Mouse (Mus musculus) embryonic fibroblast, embryonic 13.5 days (primary cell): ENCODE measurements at regions not wholly inside any gene's neighbourhood (a gene's known extent, or its start where the extent isn't known, plus 50 kb on each side); places are given as distances from the start of the nearest gene placed in this dataset.
A peak's percentile ranks its signal among the peaks of the same experiment; 100 is the strongest.

Source experiments
- CTCF ChIP-seq: IDR thresholded peaks from 2 replicates; pipeline ENCODE4 v1.5.1; 2011; ENCODE audit warnings: mild to moderate bottlenecking, control low read depth, low read length, moderate library complexity, borderline replicate concordance; ENCODE audit not compliant: insufficient read depth
- POLR2A ChIP-seq: IDR thresholded peaks from 2 replicates; pipeline ENCODE4 v1.6.1; 2011; ENCODE audit warnings: low read depth, mild to moderate bottlenecking, control low read depth, low read length, moderate library complexity

GRCm38 (mm10) chr3:151647637-151648036 is 102.1 kb downstream of the Ifi44 start:
- TF ChIP-seq CTCF (peak; percentile 37; the same call in 1 of the 2 replicates), POLR2A (no peak)
